Mouse (Mus musculus) limb, embryonic 15.5 days (tissue): ENCODE measurements around the gene Tns1. TPM values are rescaled to one million over a fixed set of nuclear protein-coding genes. Genes with fewer than 3 reads are reported as not detected.

Source experiments
- ATAC-seq: fragments of 200-750 bp; cut with Nextera tagmentation; 2 replicates; pipeline ENCODE4 v1.8.0; 2017; ENCODE audit warnings: low read depth, moderate TSS enrichment; ENCODE audit not compliant: insufficient number of reproducible peaks, low FRiP score, low TSS enrichment
- H3K27ac ChIP-seq: fragments of 300-500 bp; sonication (generic); 2 replicates; pipeline ENCODE4 v1.5.1; 2015; ENCODE audit warnings: moderate library complexity, mild to moderate bottlenecking, inconsistent platforms
- H3K27me3 ChIP-seq: fragments of 300-500 bp; sonication (generic); 2 replicates; pipeline ENCODE4 v1.6.1; 2015; ENCODE audit warnings: inconsistent platforms
- H3K36me3 ChIP-seq: fragments of 300-500 bp; sonication (generic); 2 replicates; pipeline ENCODE4 v1.6.1; 2015; ENCODE audit warnings: inconsistent platforms
- H3K4me1 ChIP-seq: fragments of 300-500 bp; sonication (generic); 2 replicates; pipeline ENCODE4 v1.6.1; 2015; ENCODE audit warnings: inconsistent platforms
- H3K4me2 ChIP-seq: fragments of 300-500 bp; sonication (generic); 2 replicates; pipeline ENCODE4 v1.6.1; 2015; ENCODE audit warnings: mild to moderate bottlenecking, inconsistent platforms
- H3K4me3 ChIP-seq: fragments of 300-500 bp; sonication (generic); 2 replicates; pipeline ENCODE4 v1.5.1; 2015; ENCODE audit warnings: mild to moderate bottlenecking, inconsistent platforms
- H3K9ac ChIP-seq: fragments of 300-500 bp; sonication (generic); 2 replicates; pipeline ENCODE4 v1.6.1; 2015; ENCODE audit warnings: inconsistent platforms
- H3K9me3 ChIP-seq: fragments of 300-500 bp; sonication (generic); 2 replicates; pipeline ENCODE4 v1.6.1; 2016; ENCODE audit warnings: inconsistent platforms
- WGBS: fragments of 180-500 bp; shearing (Covaris S2); methylation state at CpG from one replicate; pipeline ENCODE4 v1.1.7; 2015; 5-methylcytosine and 5-hydroxymethylcytosine counted together
- polyA plus RNA-seq: library from polyadenylated mRNA; unstranded; fragments of >200 nt; fragmentation: Nextera tagmentation; extraction: Ambion mirVana; gene quantifications from 2 replicates; pipeline ENCODE4 v1.2.1, GENCODE M21; 2015

Tns1 gene
- polyA plus RNA-seq, 1 experiment from 2014 or later: 59.9 TPM

GRCm38 (mm10) chr1:74028881-74029266 lies 95.4 kb downstream of the Tns1 start:
- H3K4me3 ChIP-seq: no peak overlapping the region
- H3K9me3 ChIP-seq: no peaks in the 10 kb centered on the region
- 41% methylated on average over 5 of the region's 5 CpGs for WGBS
- H3K4me1 ChIP-seq: peaks cover 98% of the 10 kb centered on the region
- ATAC-seq: no peak
- H3K36me3 ChIP-seq: no peaks in the 10 kb centered on the region
- 0 out of 2 replicates have a peak overlapping the region, but pooled peaks have one; percentile 19 for H3K27ac ChIP-seq
- H3K4me2 ChIP-seq: no peak overlapping the region
- no peak overlapping the region for H3K9ac ChIP-seq
- no peaks in the 10 kb centered on the region for H3K27me3 ChIP-seq

- H3K27ac ChIP-seq: peak overlapping the region; percentile 80
- H3K27me3 ChIP-seq: no peaks in the 10 kb centered on the region
- H3K36me3 ChIP-seq: no peaks in the 10 kb centered on the region
- H3K4me3 ChIP-seq: no peak overlapping the region
- 45% methylated on average over 13 of the region's 13 CpGs for WGBS
- peaks cover 97% of the 10 kb centered on the region for H3K4me1 ChIP-seq
- H3K9ac ChIP-seq: no peak overlapping the region
- no peaks in the 10 kb centered on the region for H3K9me3 ChIP-seq
- no peak for ATAC-seq
- 0 out of 2 replicates have a peak overlapping the region, but pooled peaks have one; percentile 19 for H3K4me2 ChIP-seq
These were observed 96.0 kb downstream of the Tns1 start for GRCm38 (mm10) chr1:74028118-74028880.

- Histone ChIP-seq H3K27ac (peak overlapping the region; percentile 80), H3K9me3 (no peaks in the 10 kb centered on the region), H3K9ac (no peak overlapping the region), H3K36me3 (no peaks in the 10 kb centered on the region), H3K27me3 (no peaks in the 10 kb centered on the region), H3K4me2 (peak overlapping the region; percentile 19; the same call in 1 of the 2 replicates), H3K4me1 (peaks cover 95% of the 10 kb centered on the region), H3K4me3 (no peak overlapping the region)
- 12% methylated on average over 11 of the region's 11 CpGs for WGBS
- ATAC-seq: peak; percentile 30; the same call in 1 of the 2 replicates
These were observed 96.6 kb downstream of the Tns1 start for GRCm38 (mm10) chr1:74027559-74028091.

DNA sequence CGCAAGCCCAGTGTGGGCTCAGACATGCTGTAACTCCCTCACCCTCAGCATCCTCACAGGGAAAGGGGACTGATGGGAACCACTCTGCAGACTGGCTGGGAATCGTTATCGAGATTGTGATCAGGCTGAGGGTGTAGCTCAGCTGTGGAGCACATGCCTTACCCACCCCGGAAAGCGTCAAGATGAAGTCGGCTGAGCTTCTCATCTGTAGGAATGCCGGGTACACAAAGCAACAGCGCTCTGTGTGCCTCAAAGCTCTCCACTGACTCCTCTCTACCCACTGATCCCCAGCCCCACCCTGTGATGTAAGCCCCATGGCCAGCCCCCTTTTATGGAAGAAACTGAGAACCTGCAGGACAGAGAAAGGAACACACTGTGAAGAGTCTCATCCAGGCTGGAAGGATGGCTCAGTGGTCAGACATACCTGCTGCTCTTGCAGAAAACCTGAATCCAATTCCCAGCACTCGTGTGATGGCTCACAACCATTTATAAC lies 97.5 kb downstream of the Tns1 start:
- no peak for ATAC-seq
- H3K36me3 ChIP-seq: no peaks in the 10 kb centered on the region
- H3K9ac ChIP-seq: no peak overlapping the region
- H3K4me2 ChIP-seq: no peak overlapping the region
- H3K4me1 ChIP-seq: peaks cover 87% of the 10 kb centered on the region
- no peaks in the 10 kb centered on the region for H3K9me3 ChIP-seq
- no peak overlapping the region for H3K4me3 ChIP-seq
- peak overlapping the region; percentile 80 for H3K27ac ChIP-seq
- 48% methylated on average over 9 of the region's 9 CpGs for WGBS
- no peaks in the 10 kb centered on the region for H3K27me3 ChIP-seq

DNA sequence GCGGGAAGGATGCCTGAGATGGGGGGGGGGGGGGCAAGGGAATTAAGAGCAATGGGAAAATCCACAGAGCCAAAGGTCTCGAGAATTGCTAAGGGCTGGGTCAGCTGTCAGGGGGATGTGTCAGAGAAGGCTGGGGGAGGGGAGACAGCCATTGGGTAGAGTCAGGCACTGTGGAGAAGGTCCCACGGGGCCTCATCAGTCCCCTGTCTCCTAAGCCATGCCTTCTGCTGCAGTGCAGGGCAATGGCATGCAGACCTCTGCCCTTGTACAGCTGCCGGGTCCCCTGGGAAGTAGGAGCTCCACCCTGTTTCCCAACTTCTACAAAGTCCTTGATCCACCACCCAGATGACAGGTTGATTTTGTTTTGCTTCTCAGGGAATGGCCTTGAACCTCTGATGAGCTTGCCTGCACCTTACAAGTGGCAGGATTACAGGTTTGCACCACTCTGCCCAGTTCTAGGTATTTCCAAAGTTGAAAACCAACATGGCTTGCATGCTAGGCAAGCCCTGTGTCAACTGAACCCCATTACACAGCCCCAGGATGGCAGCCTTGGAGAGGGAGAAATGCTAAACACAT lies 98.5 kb downstream of the Tns1 start:
- 24% methylated on average over 4 of the region's 4 CpGs for WGBS
- peaks cover 77% of the 10 kb centered on the region for H3K4me1 ChIP-seq
- H3K4me2 ChIP-seq: no peak overlapping the region

DNA sequence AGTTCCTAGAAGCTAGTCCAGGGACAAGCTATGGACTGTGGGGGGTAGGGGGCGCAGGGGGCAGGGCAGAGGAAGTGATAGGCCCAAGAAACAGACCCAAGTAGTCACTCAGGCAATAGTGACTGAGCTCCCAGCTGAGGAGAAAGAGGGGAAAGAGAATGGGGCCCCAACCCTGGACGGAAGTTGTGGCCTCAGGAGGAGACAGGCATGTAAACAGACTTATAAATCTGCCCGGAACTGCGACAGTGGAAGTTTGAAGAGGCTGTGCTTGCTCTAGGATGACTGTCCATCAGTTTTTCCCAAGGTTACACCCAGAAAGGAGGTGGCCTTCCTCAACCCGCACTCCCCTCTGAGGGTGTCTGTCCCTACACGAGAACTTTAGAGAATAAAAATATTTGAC lies 99.0 kb downstream of the Tns1 start:
- no peak overlapping the region for H3K9ac ChIP-seq

More for the DNA sequence above, 98.5 kb downstream of the Tns1 start:
- Histone ChIP-seq H3K4me3 (no peak overlapping the region), H3K9ac (no peak overlapping the region), H3K9me3 (no peaks in the 10 kb centered on the region), H3K27ac (no peak overlapping the region; the same call in 1 of the 2 replicates), H3K36me3 (no peaks in the 10 kb centered on the region), H3K27me3 (no peaks in the 10 kb centered on the region)
- no peak for ATAC-seq

GRCm38 (mm10) chr1:74024452-74025190 lies 99.6 kb downstream of the Tns1 start:
- WGBS: 46% methylated on average over 10 of the region's 10 CpGs
- H3K27me3 ChIP-seq: no peaks in the 10 kb centered on the region
- H3K4me3 ChIP-seq: no peak overlapping the region
- no peak overlapping the region for H3K4me2 ChIP-seq
- peak overlapping the region; percentile 17 for H3K27ac ChIP-seq
- no peaks in the 10 kb centered on the region for H3K9me3 ChIP-seq
- ATAC-seq: no peak
- no peaks in the 10 kb centered on the region for H3K36me3 ChIP-seq
- no peak overlapping the region for H3K9ac ChIP-seq
- H3K4me1 ChIP-seq: peaks cover 66% of the 10 kb centered on the region

More for the DNA sequence above, 99.0 kb downstream of the Tns1 start:
- Histone ChIP-seq H3K36me3 (no peaks in the 10 kb centered on the region), H3K4me3 (no peak overlapping the region), H3K4me1 (peaks cover 72% of the 10 kb centered on the region), H3K27me3 (no peaks in the 10 kb centered on the region), H3K27ac (peak overlapping the region; percentile 17; the same call in 1 of the 2 replicates), H3K4me2 (no peak overlapping the region), H3K9me3 (no peaks in the 10 kb centered on the region)
- 25% methylated on average over 6 of the region's 6 CpGs for WGBS
- ATAC-seq: no peak

GRCm38 (mm10) chr1:74022998-74023397 lies 101.3 kb downstream of the Tns1 start:
- WGBS: 74% methylated on average over 3 of the region's 3 CpGs
- ATAC-seq: no peak
- peaks cover 56% of the 10 kb centered on the region for H3K4me1 ChIP-seq
- H3K9ac ChIP-seq: no peak overlapping the region
- H3K4me2 ChIP-seq: no peak overlapping the region
- H3K27ac ChIP-seq: no peak overlapping the region
- no peaks in the 10 kb centered on the region for H3K36me3 ChIP-seq
- no peaks in the 10 kb centered on the region for H3K9me3 ChIP-seq
- H3K27me3 ChIP-seq: no peaks in the 10 kb centered on the region
- H3K4me3 ChIP-seq: no peak overlapping the region

- ATAC-seq: no peak
- H3K4me3 ChIP-seq: no peak overlapping the region
- H3K27me3 ChIP-seq: no peaks in the 10 kb centered on the region
- H3K9me3 ChIP-seq: no peaks in the 10 kb centered on the region
- no peaks in the 10 kb centered on the region for H3K36me3 ChIP-seq
- H3K4me2 ChIP-seq: no peak overlapping the region
- peaks cover 56% of the 10 kb centered on the region for H3K4me1 ChIP-seq
- H3K9ac ChIP-seq: no peak overlapping the region
- WGBS: 80% methylated on average over 5 of the region's 5 CpGs
- no peak overlapping the region for H3K27ac ChIP-seq
These were observed 101.7 kb downstream of the Tns1 start for GRCm38 (mm10) chr1:74022536-74022935.

DNA sequence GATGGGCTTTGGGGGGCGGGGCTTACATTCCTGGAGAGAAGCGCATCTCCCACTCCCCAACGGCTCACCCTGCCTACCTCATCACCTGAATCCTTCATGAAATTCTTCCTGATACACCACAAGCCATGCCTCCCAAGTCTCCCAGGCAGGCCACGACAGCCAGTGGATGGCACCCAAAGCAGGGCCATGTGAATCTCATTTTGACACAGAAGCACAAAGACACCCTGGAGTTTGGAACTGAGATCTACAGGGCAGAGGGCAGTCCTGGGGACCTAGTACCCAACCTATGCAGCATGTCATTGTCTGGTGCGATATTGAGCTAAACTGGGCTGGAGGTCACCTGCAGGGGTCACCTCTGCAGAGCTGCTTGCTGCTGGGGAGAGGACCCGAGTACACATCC lies 104.0 kb downstream of the Tns1 start:
- H3K4me3 ChIP-seq: no peak overlapping the region
- H3K4me2 ChIP-seq: no peak overlapping the region
- H3K4me1 ChIP-seq: peaks cover 56% of the 10 kb centered on the region
- H3K36me3 ChIP-seq: no peaks in the 10 kb centered on the region
- H3K27ac ChIP-seq: no peak overlapping the region
- 74% methylated on average over 6 of the region's 6 CpGs for WGBS
- no peak for ATAC-seq
- H3K27me3 ChIP-seq: no peaks in the 10 kb centered on the region
- H3K9me3 ChIP-seq: no peaks in the 10 kb centered on the region
- no peak overlapping the region for H3K9ac ChIP-seq

- Histone ChIP-seq H3K27ac (no peak overlapping the region), H3K27me3 (no peaks in the 10 kb centered on the region), H3K36me3 (no peaks in the 10 kb centered on the region), H3K4me2 (no peak overlapping the region), H3K4me1 (peaks cover 58% of the 10 kb centered on the region), H3K9ac (no peak overlapping the region), H3K4me3 (no peak overlapping the region), H3K9me3 (no peaks in the 10 kb centered on the region)
- no peak for ATAC-seq
- 69% methylated on average over 9 of the region's 9 CpGs for whole genome bisulfite sequencing
These were observed 106.7 kb downstream of the Tns1 start for GRCm38 (mm10) chr1:74017399-74018172.
